Mouse (Mus musculus) myocyte (in vitro differentiated cells): ENCODE results near the gene Tmem82. TPM values are rescaled to one million over a fixed set of nuclear protein-coding genes. Genes with fewer than 3 reads are reported as not detected.

Experiments
- H3K27me3 ChIP-seq: one replicate; pipeline ENCODE4 v1.6.1; 2011; ENCODE audit not compliant: control insufficient read depth, insufficient read depth, insufficient read length
- H3K36me3 ChIP-seq: one replicate; pipeline ENCODE4 v1.6.1; 2011; ENCODE audit not compliant: control insufficient read depth, insufficient read depth
- H3K4me2 ChIP-seq: one replicate; pipeline ENCODE4 v1.6.1; 2011; ENCODE audit warnings: low read depth, control low read depth
- H3K4me3 ChIP-seq: one replicate; pipeline ENCODE4 v1.5.1; 2011; ENCODE audit warnings: mild to moderate bottlenecking, control low read depth, moderate library complexity
- H3K79me2 ChIP-seq: one replicate; pipeline ENCODE4 v1.6.1; 2011; ENCODE audit not compliant: control insufficient read depth, insufficient read depth
- H3ac ChIP-seq: one replicate; pipeline ENCODE4 v1.6.1; 2011; ENCODE audit not compliant: control insufficient read depth, insufficient read length
- CEBPB ChIP-seq: IDR thresholded peaks from 2 replicates; pipeline ENCODE4 v1.6.1; 2011; ENCODE audit warnings: mild to moderate bottlenecking, moderate library complexity; ENCODE audit not compliant: poor library complexity, insufficient read depth, severe bottlenecking
- E2F4 ChIP-seq: IDR thresholded peaks from one replicate; pipeline ENCODE4 v1.6.1; 2011; ENCODE audit warnings: mild to moderate bottlenecking, control low read depth, moderate library complexity; ENCODE audit not compliant: insufficient read depth
- MAX ChIP-seq: IDR thresholded peaks from one replicate; pipeline ENCODE4 v1.6.1; 2011; ENCODE audit warnings: low read depth, mild to moderate bottlenecking, control low read depth
- MYOD1 ChIP-seq, 3 experiments: IDR thresholded peaks; one replicate each; pipeline ENCODE4 v1.6.1; 2011; ENCODE audit warnings: control low read depth in 2 of 3, low read depth in 2 of 3, mild to moderate bottlenecking in 2 of 3, moderate library complexity in 1 of 3; ENCODE audit not compliant: insufficient read length in 2 of 3, control insufficient read depth in 1 of 3
- MYOG ChIP-seq, 3 experiments: IDR thresholded peaks; one replicate each; pipeline ENCODE4 v1.6.1; 2011; ENCODE audit warnings: control low read depth in 2 of 3, low read depth in 2 of 3, mild to moderate bottlenecking in 2 of 3; ENCODE audit not compliant: insufficient read length in 2 of 3, control insufficient read depth in 1 of 3, insufficient read depth in 1 of 3
- POLR2A ChIP-seq: IDR thresholded peaks from one replicate; pipeline ENCODE4 v1.6.1; 2011; ENCODE audit warnings: low read depth, mild to moderate bottlenecking, control low read depth, moderate library complexity; ENCODE audit not compliant: insufficient read length
- POLR2AphosphoS2 ChIP-seq: IDR thresholded peaks from one replicate; pipeline ENCODE4 v1.6.1; 2011; ENCODE audit warnings: low read depth, control low read depth; ENCODE audit not compliant: insufficient read length
- REST ChIP-seq: IDR thresholded peaks from one replicate; pipeline ENCODE4 v1.6.1; 2011; ENCODE audit warnings: mild to moderate bottlenecking, control low read depth, moderate library complexity; ENCODE audit not compliant: insufficient read depth, insufficient read length
- SRF ChIP-seq: IDR thresholded peaks from one replicate; pipeline ENCODE4 v1.6.1; 2011; ENCODE audit warnings: low read depth; ENCODE audit not compliant: control insufficient read depth, insufficient read length
- TCF12 ChIP-seq: IDR thresholded peaks from one replicate; pipeline ENCODE4 v1.6.1; 2011; ENCODE audit warnings: mild to moderate bottlenecking, control low read depth; ENCODE audit not compliant: poor library complexity, insufficient read depth, severe bottlenecking
- TCF3 ChIP-seq: IDR thresholded peaks from one replicate; pipeline ENCODE4 v1.6.1; 2011; ENCODE audit warnings: low read depth, control low read depth; ENCODE audit not compliant: insufficient read length
- USF1 ChIP-seq: IDR thresholded peaks from one replicate; pipeline ENCODE4 v1.6.1; 2011; ENCODE audit warnings: low read depth, mild to moderate bottlenecking, control low read depth, moderate library complexity
- polyA plus RNA-seq: library from polyadenylated mRNA; unstranded; fragments of >200 nt; fragmentation: generic; extraction: Trizol; gene quantifications from one replicate; pipeline ENCODE4 v1.2.1, GENCODE M21; 2012; ENCODE audit warnings: missing spikeins

Gene Tmem82
- polyA plus RNA-seq, 1 experiment = 0.02 TPM

DNA sequence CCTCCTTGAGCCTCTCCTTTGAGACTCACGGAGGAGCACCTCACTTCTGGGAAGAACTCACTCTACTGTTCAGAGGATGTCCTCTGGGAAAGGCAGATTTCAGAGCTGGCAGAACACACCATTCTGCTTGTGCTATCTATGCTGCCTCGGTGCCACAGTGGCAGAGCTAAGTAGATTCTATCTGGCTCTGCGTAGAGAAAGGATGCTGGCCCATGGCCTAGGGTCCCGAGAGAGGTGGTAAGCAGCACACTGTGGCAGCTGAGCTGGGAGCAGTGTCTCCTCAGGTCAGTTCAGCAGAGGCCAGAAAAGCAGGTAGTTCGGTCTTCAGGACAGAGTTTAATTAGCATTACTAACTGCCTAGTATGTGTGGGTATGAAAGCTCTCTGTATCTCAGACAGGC lies 29.8 kb upstream of the Tmem82 start:
- TF ChIP-seq MAX (no peak), E2F4 (no peak), MYOG (IDR thresholded peaks at IDR 0.05; ENCODE audit: control insufficient read depth in 1 of 3, insufficient read depth in 1 of 3, insufficient read length in 2 of 3, low read depth in 2 of 3) (no peak), TCF12 (no peak), POLR2A (no peak), POLR2AphosphoS2 (no peak), CEBPB (no peak), SRF (no peak), REST (no peak), TCF3 (no peak), USF1 (no peak), MYOD1 (IDR thresholded peaks at IDR 0.05; ENCODE audit: control insufficient read depth in 1 of 3, insufficient read length in 2 of 3, low read depth in 2 of 3) (no peak)
- Histone ChIP-seq H3K27me3 (no peaks in the 10 kb centered on the region), H3K79me2 (peaks cover 13% of the 10 kb centered on the region), H3K4me2 (no peak overlapping the region), H3ac (no peak overlapping the region), H3K4me3 (no peak overlapping the region), H3K36me3 (no peaks in the 10 kb centered on the region)

DNA sequence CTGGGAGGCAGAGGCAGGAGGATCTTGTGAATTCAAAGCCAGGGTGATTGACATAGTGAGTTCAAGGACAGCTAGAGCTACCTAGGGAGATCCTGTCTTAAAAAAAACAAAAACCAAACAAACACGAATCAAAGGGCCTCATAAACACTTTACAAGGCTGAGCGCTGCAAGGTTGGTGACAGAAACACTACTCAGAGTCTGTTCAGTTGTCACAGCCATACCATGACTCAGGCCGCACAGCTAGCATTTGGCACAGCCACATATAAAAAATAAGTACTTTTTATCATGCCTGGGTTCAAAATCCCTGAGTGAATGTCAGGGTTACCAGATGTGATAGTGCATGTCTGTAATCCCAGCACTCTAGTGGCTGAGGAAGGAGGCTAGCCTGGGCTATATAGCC lies 28.8 kb upstream of the Tmem82 start:
- no peaks in the 10 kb centered on the region for H3K36me3 ChIP-seq
- H3K4me2 ChIP-seq = no peak overlapping the region
- no peak overlapping the region for H3K4me3 ChIP-seq
- peaks cover 13% of the 10 kb centered on the region for H3K79me2 ChIP-seq
- TF ChIP-seq POLR2AphosphoS2 (no peak), USF1 (no peak), CEBPB (no peak), TCF3 (no peak), TCF12 (no peak), MYOD1 (IDR thresholded peaks at IDR 0.05; ENCODE audit: control insufficient read depth in 1 of 3, insufficient read length in 2 of 3, low read depth in 2 of 3) (no peak), MAX (no peak), POLR2A (no peak), SRF (no peak), REST (no peak), E2F4 (no peak), MYOG (IDR thresholded peaks at IDR 0.05; ENCODE audit: control insufficient read depth in 1 of 3, insufficient read depth in 1 of 3, insufficient read length in 2 of 3, low read depth in 2 of 3) (no peak)
- H3ac ChIP-seq = no peak overlapping the region
- no peaks in the 10 kb centered on the region for H3K27me3 ChIP-seq

DNA sequence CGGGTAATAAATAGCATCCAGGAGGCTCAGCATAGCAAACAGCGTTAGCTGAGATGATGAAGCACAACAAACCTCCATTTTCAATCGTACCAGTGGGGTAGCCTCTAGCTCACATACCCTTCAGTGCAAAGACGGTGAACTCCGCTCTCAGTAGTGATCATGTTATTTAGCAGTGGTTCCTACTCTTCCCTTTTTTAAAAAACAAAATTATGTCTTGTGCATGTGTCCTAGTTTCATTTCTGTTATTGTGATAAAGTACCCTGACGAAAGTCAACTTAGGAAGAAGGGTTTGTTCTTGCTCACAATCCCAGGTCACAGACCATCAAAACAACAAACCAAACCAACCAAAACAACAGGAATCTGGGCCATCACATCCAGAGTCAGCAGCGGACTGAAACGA lies 27.6 kb upstream of the Tmem82 start:
- TF ChIP-seq MYOG (IDR thresholded peaks at IDR 0.05; ENCODE audit: control insufficient read depth in 1 of 3, insufficient read depth in 1 of 3, insufficient read length in 2 of 3, low read depth in 2 of 3) = no peak
- TF ChIP-seq TCF12 = no peak
- no peak for TF ChIP-seq POLR2AphosphoS2
- no peak for TF ChIP-seq SRF
- TF ChIP-seq MYOD1 (IDR thresholded peaks at IDR 0.05; ENCODE audit: control insufficient read depth in 1 of 3, insufficient read length in 2 of 3, low read depth in 2 of 3) = no peak
- no peak for TF ChIP-seq MAX
- no peak for TF ChIP-seq E2F4
- TF ChIP-seq USF1 = no peak
- no peak for TF ChIP-seq CEBPB
- TF ChIP-seq REST = no peak
- TF ChIP-seq TCF3 = no peak
- no peak for TF ChIP-seq POLR2A
- Histone ChIP-seq H3ac (no peak overlapping the region), H3K4me3 (no peak overlapping the region), H3K27me3 (no peaks in the 10 kb centered on the region), H3K79me2 (peaks cover 13% of the 10 kb centered on the region), H3K36me3 (no peaks in the 10 kb centered on the region), H3K4me2 (no peak overlapping the region)

DNA sequence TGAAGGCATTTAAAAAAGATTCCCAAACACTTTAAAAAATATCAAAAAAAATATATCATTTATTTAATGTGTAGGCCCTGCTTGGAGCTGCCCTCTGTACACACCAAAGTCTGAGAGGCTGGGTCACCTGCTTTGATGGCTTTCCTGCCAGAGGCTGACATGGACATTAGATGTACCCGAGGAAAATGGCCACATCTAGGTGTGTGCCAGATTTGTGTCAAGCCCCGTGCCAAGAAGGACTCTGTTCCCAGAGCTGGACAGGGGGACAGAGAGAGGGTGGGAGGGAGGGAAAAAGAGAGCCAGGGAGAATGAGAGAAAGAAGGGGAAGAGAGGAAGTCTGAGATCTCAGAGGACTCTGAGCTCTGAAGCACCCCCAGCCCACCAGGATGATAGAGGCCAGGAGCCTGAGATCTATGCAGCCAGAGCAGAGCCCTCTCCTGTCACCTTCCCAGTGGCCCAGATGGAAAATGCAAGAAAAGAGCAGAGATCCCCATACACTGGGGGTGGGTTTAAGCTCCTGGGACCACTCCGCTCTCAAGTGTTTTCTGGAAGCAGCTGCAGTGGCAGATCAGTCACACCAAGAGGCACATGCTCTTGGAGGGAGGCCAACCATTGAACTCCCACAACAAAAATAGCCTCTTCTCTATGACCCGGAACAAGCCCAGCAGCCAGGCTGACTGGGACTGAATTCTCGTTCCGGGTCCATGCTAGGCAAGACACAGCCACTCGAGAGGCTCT lies 24.9 kb upstream of the Tmem82 start:
- Histone ChIP-seq H3K79me2 (peaks cover 5% of the 10 kb centered on the region), H3K4me3 (no peak overlapping the region), H3K36me3 (no peaks in the 10 kb centered on the region), H3ac (no peak overlapping the region), H3K4me2 (peak overlapping the region; percentile 55), H3K27me3 (no peaks in the 10 kb centered on the region)
- TF ChIP-seq MYOG (IDR thresholded peaks at IDR 0.05; ENCODE audit: control insufficient read depth in 1 of 3, insufficient read depth in 1 of 3, insufficient read length in 2 of 3, low read depth in 2 of 3) = peak in 2 of 3 experiments; percentile 32 to 60
- peak in 2 of 3 experiments; percentile 36 to 54 for TF ChIP-seq MYOD1 (IDR thresholded peaks at IDR 0.05; ENCODE audit: control insufficient read depth in 1 of 3, insufficient read length in 2 of 3, low read depth in 2 of 3)
- TF ChIP-seq REST = no peak
